Mouse (Mus musculus): ENCODE results near the gene Aif1. TPM values are rescaled to one million over a fixed set of nuclear protein-coding genes. Genes with fewer than 3 reads are reported as not detected.

The Aif1 gene
- 7.3 and 8.2 TPM in 2 replicates for polyA plus RNA-seq (2015; fragmentation: Nextera tagmentation; extraction: Ambion mirVana)

GRCm38 (mm10) chr17:35175968-35176367 lies at the start of gene Aif1:
Gene Aif1 (minus strand): TSS chr17:35176068.
- Histone ChIP-seq H3K27ac (no peak within 1 kb of the TSS), H3K9me3 (no peaks in the 10 kb centered on the region), H3K4me1 (no peaks in the 10 kb centered on the region), H3K36me3 (replicated peaks) (no peaks in the 10 kb centered on the region), H3K4me2 (no peak within 1 kb of the TSS), H3K9ac (no peak within 1 kb of the TSS), H3K27me3 (replicated peaks) (no peaks in the 10 kb centered on the region), H3K4me3 (no peak within 1 kb of the TSS)
- ATAC-seq (replicated peaks), result no peak
- 40% methylated on average over 2 of the region's 2 CpGs for WGBS

DNA sequence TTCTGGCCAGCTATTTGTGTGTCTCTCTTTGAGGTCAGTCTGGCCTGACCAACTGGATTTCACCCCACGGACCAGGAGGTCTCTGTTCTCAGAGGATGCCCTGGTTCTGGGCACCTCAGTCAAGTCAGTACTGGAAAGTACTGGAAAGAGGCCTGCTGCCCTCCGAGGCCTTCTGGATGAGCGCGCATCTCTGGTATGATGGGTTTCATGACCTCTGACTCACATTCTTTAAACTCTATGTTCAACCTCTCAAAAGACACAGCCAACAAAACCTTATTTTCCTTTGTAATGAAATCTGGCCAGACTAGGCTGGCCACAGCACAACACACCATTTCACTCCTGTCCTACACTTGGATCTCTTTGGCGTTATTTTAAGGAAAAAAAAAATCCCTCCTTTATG lies 49.6 kb upstream of the Aif1 start:
- peaks cover 18% of the 10 kb centered on the region for H3K36me3 ChIP-seq (replicated peaks)
- H3K27me3 ChIP-seq (replicated peaks), result no peaks in the 10 kb centered on the region
- no peak overlapping the region for H3K9ac ChIP-seq
- no peak overlapping the region for H3K4me2 ChIP-seq
- WGBS, result 96% methylated on average over 5 of the region's 5 CpGs
- H3K27ac ChIP-seq, result no peak overlapping the region
- no peak for ATAC-seq (replicated peaks)
- no peaks in the 10 kb centered on the region for H3K4me1 ChIP-seq
- no peaks in the 10 kb centered on the region for H3K9me3 ChIP-seq
- no peak overlapping the region for H3K4me3 ChIP-seq

GRCm38 (mm10) chr17:35224641-35225040 lies 48.8 kb upstream of the Aif1 start:
- H3K9me3 ChIP-seq, result no peaks in the 10 kb centered on the region
- H3K27me3 ChIP-seq (replicated peaks), result no peaks in the 10 kb centered on the region
- H3K27ac ChIP-seq, result no peak overlapping the region
- H3K4me1 ChIP-seq, result no peaks in the 10 kb centered on the region
- 96% methylated on average over 4 of the region's 4 CpGs for WGBS
- H3K4me2 ChIP-seq, result no peak overlapping the region
- ATAC-seq (replicated peaks), result no peak
- H3K4me3 ChIP-seq, result no peak overlapping the region
- H3K36me3 ChIP-seq (replicated peaks), result peaks cover 20% of the 10 kb centered on the region
- no peak overlapping the region for H3K9ac ChIP-seq

GRCm38 (mm10) chr17:35222299-35222698 lies 46.4 kb upstream of the Aif1 start:
- Histone ChIP-seq H3K36me3 (replicated peaks) (0 out of 2 replicates have a peak, but pooled peaks cover 9% of the 10 kb centered on the region), H3K4me2 (no peak overlapping the region), H3K9ac (no peak overlapping the region), H3K4me1 (no peaks in the 10 kb centered on the region), H3K27ac (no peak overlapping the region), H3K27me3 (replicated peaks) (no peaks in the 10 kb centered on the region), H3K4me3 (no peak overlapping the region), H3K9me3 (no peaks in the 10 kb centered on the region)
- 84% methylated on average over 6 of the region's 6 CpGs for WGBS
- no peak for ATAC-seq (replicated peaks)

DNA sequence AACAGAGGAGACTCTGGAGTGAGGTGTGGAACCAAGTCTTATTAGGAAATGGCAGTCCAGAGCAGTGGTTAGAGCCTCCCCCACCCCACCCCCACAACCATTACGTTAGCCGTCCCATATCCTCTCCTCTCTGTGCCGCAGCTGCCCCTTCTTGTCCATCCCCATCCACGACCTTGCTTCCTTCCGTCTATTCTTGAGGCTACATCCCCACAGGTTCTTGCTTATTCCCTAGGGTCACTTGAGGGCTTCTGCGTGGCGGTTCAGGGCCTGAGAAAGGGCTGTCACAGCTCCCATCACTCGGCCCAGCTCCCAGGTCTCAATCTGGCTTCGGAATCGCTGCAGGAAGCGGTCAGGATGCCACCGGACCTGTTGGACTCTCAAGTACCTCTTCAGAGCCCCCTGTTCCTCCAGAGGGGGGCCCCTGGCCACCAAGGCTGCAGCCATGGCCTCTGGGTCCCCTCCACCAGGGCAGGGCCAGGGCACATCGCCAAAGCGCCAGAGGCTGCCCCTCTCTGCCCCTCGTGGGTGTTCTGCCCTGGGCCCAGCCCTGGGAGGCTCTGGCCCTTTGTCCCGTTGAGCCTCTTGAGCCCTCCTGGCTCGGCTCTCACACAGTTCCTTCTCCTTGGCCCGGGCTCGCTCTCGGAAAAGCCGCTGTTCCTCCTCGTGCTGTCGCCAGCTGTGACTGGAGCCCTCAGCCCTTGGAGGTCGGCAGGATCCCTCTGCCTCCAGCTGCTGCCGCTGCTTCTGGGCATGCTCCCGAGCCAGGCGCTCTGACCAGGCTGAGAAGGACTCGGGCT lies 44.5 kb upstream of the Aif1 start, which contains the start of gene Gm16181:
TSS of gene Gm16181 (plus strand) at position 679 of the 797 bp plus-strand sequence.
- 75% methylated on average over 28 of the region's 28 CpGs for WGBS
- Histone ChIP-seq H3K4me3 (no peak within 1 kb of the TSS), H3K27me3 (replicated peaks) (no peaks in the 10 kb centered on the region), H3K36me3 (replicated peaks) (0 out of 2 replicates have a peak, but pooled peaks cover 9% of the 10 kb centered on the region), H3K4me2 (no peak within 1 kb of the TSS), H3K27ac (no peak within 1 kb of the TSS), H3K4me1 (no peaks in the 10 kb centered on the region), H3K9ac (no peak within 1 kb of the TSS), H3K9me3 (no peaks in the 10 kb centered on the region)
- ATAC-seq (replicated peaks), result no peak

GRCm38 (mm10) chr17:35219601-35220041 lies 43.8 kb upstream of the Aif1 start:
- Histone ChIP-seq H3K27me3 (replicated peaks) (no peaks in the 10 kb centered on the region), H3K9me3 (no peaks in the 10 kb centered on the region), H3K4me1 (no peaks in the 10 kb centered on the region), H3K4me3 (no peak overlapping the region), H3K4me2 (no peak overlapping the region), H3K36me3 (replicated peaks) (0 out of 2 replicates have a peak, but pooled peaks cover 9% of the 10 kb centered on the region), H3K27ac (no peak overlapping the region), H3K9ac (no peak overlapping the region)
- no peak for ATAC-seq (replicated peaks)
- 90% methylated on average over 6 of the region's 6 CpGs for WGBS

GRCm38 (mm10) chr17:35218516-35219193 lies 42.8 kb upstream of the Aif1 start:
- Histone ChIP-seq H3K9me3 (no peaks in the 10 kb centered on the region), H3K36me3 (replicated peaks) (0 out of 2 replicates have a peak, but pooled peaks cover 9% of the 10 kb centered on the region), H3K27me3 (replicated peaks) (no peaks in the 10 kb centered on the region), H3K4me1 (no peaks in the 10 kb centered on the region), H3K9ac (no peak overlapping the region), H3K27ac (no peak overlapping the region), H3K4me2 (no peak overlapping the region), H3K4me3 (no peak overlapping the region)
- 76% methylated on average over 18 of the region's 18 CpGs for WGBS
- ATAC-seq (replicated peaks), result no peak

GRCm38 (mm10) chr17:35213071-35213470 lies 37.2 kb upstream of the Aif1 start:
- no peak overlapping the region for H3K9ac ChIP-seq
- no peak overlapping the region for H3K27ac ChIP-seq
- H3K4me1 ChIP-seq, result no peaks in the 10 kb centered on the region
- H3K4me2 ChIP-seq, result no peak overlapping the region
- no peaks in the 10 kb centered on the region for H3K9me3 ChIP-seq
- WGBS, result 94% methylated on average over 5 of the region's 5 CpGs
- no peak overlapping the region for H3K4me3 ChIP-seq
- no peak for ATAC-seq (replicated peaks)
- H3K36me3 ChIP-seq (replicated peaks), result no peaks in the 10 kb centered on the region
- no peaks in the 10 kb centered on the region for H3K27me3 ChIP-seq (replicated peaks)

DNA sequence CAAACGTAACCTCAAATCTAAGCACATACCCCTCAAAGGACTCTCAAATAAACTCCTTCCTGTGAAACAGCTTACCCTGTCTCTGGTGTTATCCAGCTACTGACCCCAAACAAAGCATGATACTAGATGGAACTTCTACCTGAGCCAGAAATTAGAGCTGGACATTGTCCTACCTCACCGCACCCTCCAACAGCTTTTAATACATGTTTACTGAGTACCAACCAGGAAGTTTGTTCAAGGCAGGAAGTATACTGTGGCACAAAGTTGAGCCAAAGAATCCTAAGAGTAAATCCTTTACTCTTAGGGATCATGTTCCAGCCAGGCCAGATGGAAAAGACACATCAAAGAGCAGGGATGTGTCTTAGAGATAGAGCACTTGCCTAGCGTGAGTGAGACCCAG lies 34.7 kb upstream of the Aif1 start:
- H3K9ac ChIP-seq, result no peak overlapping the region

DNA sequence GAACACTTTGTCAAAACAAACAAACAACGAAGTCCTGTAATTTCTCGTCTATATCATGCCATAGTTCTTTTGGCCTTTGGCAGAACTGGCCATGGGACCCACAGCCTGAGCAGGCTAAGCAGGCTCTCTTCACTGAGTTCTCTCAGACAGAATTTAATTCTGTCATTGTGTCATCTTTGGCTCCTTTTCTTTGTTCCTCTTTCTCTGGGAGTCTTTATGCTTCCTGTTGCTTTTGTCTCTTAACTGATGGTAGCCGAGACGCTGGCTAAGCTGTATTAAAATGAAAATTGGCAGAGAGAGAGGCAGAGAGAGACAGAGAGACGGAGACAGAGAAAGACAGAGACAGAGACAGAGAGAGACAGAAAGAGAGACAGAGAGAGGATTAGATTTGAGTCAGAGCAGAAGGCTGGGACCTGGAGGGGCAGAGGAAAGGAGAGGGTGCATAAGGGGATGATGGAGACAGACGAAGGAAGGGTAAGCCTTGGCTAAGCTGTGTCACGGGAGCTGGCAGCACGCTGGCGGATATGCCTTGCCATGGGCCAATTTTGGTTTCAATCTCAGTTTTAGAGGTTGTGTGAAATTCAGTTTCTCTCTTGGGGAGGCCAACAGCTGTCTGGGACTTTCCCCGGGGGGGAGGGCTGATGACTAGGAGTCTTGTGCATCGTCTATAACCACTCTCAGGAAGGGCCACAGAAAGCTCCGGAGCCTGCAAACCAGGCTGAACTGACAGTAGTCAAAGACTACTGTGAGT lies 34.1 kb upstream of the Aif1 start:
- Histone ChIP-seq H3K9ac (no peak overlapping the region), H3K4me1 (no peaks in the 10 kb centered on the region), H3K36me3 (replicated peaks) (no peaks in the 10 kb centered on the region), H3K4me2 (no peak overlapping the region), H3K4me3 (no peak overlapping the region), H3K27ac (no peak overlapping the region), H3K27me3 (replicated peaks) (no peaks in the 10 kb centered on the region), H3K9me3 (no peaks in the 10 kb centered on the region)
- ATAC-seq (replicated peaks), result no peak
- WGBS, result 68% methylated on average over 12 of the region's 12 CpGs

More for the DNA sequence above, 34.7 kb upstream of the Aif1 start:
- WGBS, result 79% methylated on average over 3 of the region's 3 CpGs
- Histone ChIP-seq H3K4me2 (no peak overlapping the region), H3K9me3 (no peaks in the 10 kb centered on the region), H3K4me3 (no peak overlapping the region), H3K36me3 (replicated peaks) (no peaks in the 10 kb centered on the region), H3K27ac (no peak overlapping the region), H3K27me3 (replicated peaks) (no peaks in the 10 kb centered on the region), H3K4me1 (no peaks in the 10 kb centered on the region)
- no peak for ATAC-seq (replicated peaks)

DNA sequence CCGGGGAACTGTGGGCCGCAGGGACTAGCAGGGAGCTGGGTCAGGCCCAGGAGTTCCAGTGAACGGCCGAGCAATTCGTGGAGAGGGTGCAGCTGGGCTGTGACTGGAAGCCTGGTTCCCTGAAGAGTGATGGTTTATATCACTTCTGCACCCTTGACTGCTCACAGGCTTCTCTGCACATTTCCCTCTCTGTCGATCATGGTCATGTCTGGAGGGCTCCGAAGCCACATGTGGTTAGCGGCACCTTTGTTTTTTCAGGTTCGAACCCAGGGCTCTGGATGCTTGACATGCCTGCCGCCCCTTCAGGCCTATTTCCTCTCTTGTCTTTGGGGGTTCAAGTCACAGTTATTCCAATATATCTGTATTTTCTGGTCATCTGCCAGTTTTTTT lies 29.5 kb upstream of the Aif1 start:
- H3K9ac ChIP-seq, result no peak overlapping the region
- no peaks in the 10 kb centered on the region for H3K9me3 ChIP-seq
- no peak for ATAC-seq (replicated peaks)
- peaks cover under 1% of the 10 kb centered on the region; the same call in 1 of the 2 replicates for H3K27me3 ChIP-seq (replicated peaks)
- no peaks in the 10 kb centered on the region for H3K36me3 ChIP-seq (replicated peaks)
- H3K4me1 ChIP-seq, result no peaks in the 10 kb centered on the region
- 58% methylated on average over 10 of the region's 10 CpGs for WGBS
- no peak overlapping the region for H3K4me3 ChIP-seq
- no peak overlapping the region for H3K27ac ChIP-seq
- H3K4me2 ChIP-seq, result no peak overlapping the region

Data from midbrain, embryonic 15.5 days (tissue).